Mouse (Mus musculus) liver, embryonic 15.5 days (tissue): ENCODE measurements around the gene Upp2. TPM values are rescaled to one million over a fixed set of nuclear protein-coding genes. Genes with fewer than 3 reads are reported as not detected.

Experiments
- polyA plus RNA-seq: library from polyadenylated mRNA; unstranded; fragments of >200 nt; fragmentation: Nextera tagmentation; extraction: Ambion mirVana; gene quantifications from 2 replicates; pipeline ENCODE4 v1.2.1, GENCODE M21; 2015

Gene Upp2
- polyA plus RNA-seq, 1 experiment from 2014 or later, result 1.9 TPM

Other genes starting within 250 kb of the Upp2 start
- gene Acvr1c, start 209.4 kb upstream of the Upp2 start, polyA plus RNA-seq, result 0.02 TPM in 1 of 2 replicates, not detected in the other
- not detected in 2 replicates for gene Gm17409, start 97.2 kb upstream of the Upp2 start, polyA plus RNA-seq
- 2.7 and 2.8 TPM in 2 replicates for gene Acvr1, start 141 bp upstream of the Upp2 start, polyA plus RNA-seq